Mouse (Mus musculus): ENCODE measurements around the gene Pkib. TPM values are rescaled to one million over a fixed set of nuclear protein-coding genes. Genes with fewer than 3 reads are reported as not detected.

The Pkib gene
- 10 to 100 TPM; 14.4 to 17.1 TPM for total RNA-seq (2021)

DNA sequence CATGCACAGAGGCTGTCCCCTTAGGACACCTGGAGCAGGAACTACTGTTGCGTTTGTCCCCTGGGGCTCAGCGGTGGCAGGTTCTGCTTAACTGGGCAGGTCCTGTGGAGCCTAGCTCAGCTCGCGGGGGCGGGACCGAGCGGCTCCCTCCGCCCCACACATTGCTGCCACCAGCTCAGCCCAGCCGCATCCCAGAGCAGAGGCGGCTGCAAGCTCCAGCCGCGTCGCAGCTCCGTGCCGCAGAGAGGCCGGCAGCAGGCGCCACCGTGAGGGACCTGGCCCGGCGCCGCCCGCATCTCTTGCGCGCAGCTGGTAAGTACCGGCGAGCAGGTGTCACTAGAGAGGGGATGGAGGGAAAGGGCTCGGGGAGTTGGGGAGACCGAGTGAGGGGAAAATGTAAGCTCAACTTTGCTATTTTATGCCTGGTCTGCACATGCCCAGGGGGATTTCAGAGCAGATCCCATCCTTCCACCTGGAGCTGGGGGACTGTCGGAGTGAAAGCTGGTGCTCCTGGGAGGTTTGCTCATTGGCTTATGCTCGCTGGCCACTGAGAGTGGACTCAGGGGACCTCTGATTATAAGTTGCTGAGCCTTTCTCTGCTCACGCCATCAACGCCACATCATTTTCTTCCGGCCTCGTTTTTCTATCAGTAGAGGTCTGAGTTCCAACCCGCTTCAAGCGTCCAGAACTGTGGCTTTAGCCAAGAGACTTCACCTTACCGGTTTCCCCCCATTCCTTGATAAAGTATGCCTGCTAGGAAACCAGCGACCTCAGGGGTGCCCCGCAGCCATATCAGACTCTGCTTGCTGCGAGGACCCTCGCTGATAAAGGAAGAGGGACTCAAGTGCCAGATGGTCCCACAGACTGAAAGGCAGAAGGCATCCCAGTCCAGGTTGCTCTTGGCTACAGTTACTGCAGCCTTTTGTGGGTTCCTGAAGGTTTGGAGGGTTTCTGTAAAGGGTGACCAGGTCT lies at the start of gene Pkib:
TSS of gene Pkib (plus strand) at position 86 of the 972 bp plus-strand sequence.
- peak; percentile 70 to 73 for DNase-seq (ENCODE audit: low spot score in 2 of 2)
- intact Hi-C loops (cut with DNase I), result loop anchor here (5.0 kb wide), 1 partner anchor 100 kb away; the partner anchor contains the start of gene Serinc1

DNA sequence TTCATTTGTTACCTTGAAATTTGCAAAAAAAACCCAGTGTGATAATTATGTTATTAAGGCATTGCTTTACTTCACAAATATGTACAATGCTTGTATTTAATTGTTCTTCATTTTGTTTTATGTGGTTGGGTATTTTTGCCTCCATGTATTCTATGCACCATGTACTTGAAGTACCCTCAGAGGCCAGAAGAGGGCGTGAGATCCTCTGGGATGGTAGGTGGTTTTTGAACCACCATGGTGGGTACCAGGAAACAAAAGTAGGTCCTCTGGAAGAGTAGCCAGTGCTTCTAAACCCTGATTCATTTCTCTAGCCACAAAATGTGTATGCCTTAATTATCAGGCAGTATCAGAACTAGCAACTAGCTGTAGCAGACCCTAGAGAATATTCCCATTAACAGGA lies 47.9 kb upstream of the Pkib start:
- DNase-seq (ENCODE audit: low spot score in 2 of 2), result no peak
- intact Hi-C loops (cut with DNase I), result no loop called here

DNA sequence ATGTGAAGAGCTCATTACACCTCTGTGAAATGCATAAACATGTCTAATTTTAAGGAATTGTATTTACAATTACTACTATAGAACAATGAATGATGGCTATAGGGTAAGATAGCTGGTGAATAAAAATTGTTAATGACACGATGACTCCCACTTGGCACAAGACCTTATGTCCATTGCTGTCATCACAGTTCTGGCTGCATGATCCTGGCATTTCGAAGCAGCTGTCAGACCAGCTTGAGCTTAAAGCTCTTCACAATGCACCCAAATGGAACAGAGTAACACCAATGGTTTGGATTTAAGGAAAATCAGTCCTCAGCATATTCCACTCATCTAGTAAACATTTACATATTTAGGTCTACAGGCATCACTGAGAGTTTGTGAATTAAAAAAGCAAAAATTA lies 37.5 kb upstream of the Pkib start:
- intact Hi-C loops (cut with DNase I), result no loop called here
- no peak for DNase-seq (ENCODE audit: low spot score in 2 of 2)

DNA sequence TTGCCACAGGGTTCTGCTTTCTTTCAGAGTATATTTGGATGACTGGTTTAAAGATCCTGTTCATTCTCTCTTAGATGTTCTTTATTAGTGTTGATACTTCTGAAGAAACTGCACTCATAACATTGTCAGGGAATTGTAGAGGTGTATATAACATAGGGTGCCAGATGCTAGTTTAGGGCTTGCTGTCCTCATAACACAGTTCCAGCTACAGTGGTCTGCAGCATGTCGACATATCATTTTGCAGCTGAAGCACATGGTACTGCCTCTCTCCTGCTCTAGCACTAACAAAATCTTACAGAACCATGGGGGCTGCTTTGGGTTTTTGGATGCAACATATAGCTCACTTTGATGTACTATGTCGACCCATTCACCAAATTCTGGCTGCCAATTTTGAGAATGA lies 34.6 kb upstream of the Pkib start:
- intact Hi-C loops (cut with DNase I), result no loop called here
- no peak for DNase-seq (ENCODE audit: low spot score in 2 of 2)

DNA sequence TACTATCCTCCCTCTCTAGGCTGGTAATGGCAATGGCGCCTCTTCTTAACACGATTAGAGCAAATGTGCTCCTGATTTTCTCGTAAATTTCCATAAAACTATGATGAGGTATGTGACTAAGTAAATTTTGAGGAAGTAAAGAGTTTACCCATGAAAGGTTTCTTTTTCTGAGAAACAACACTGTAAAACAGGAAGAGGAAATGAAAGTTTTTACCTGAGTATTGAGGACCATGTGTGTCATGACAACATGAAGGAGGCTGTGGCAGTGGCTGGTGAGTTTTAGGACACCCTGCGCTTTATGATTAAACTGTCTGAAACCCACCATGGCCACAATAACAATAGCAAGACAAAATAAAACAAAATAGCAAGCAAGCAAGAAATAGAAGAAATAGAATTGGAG lies 28.8 kb upstream of the Pkib start:
- intact Hi-C loops (cut with DNase I), result no loop called here
- no peak for DNase-seq (ENCODE audit: low spot score in 2 of 2)

DNA sequence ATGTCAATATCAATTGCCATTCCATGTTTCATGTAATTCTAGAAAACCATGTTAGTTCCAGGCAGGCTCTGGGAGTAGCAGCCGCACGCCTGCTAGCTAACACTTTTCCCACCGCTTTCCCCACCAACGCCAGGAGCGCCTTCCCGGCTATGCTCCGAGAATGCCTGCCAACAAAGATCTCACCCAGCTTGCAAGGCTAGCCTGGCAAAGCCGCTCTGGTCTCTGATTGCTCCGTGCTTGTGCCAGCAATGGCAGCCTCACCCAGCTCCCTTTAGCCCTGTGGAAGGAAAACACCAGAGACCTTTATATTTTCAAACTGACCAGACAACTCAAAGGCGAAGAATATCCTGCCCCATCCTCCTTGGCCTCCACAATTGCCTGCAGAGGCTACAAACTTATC lies 8.5 kb upstream of the Pkib start:
- peak in 1 of 2 experiments; percentile 5 for DNase-seq (ENCODE audit: low spot score in 2 of 2)

DNA sequence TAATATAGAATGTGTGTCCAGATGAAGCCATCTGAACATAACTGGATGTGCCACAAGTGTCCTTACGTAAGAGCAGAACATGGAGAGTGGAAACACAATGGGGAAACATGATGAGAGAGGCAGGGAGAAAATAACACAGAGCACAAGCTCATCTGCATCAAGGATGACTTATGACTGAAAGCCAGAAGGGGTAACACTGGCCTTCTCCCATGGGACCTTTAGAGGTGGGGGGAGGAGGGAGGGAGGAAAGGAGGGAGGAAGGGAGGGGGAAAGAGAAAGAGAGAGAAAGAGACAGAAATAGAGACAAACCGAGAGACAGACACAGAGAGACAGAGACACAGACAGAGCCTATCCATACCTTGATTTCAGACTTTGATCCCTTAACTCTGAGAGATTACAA lies 4.0 kb upstream of the Pkib start:
- intact Hi-C loops (cut with DNase I), result no loop called here
- DNase-seq (ENCODE audit: low spot score in 2 of 2), result no peak

More for the DNA sequence above, 8.5 kb upstream of the Pkib start:
- intact Hi-C loops (cut with DNase I), result no loop called here

DNA sequence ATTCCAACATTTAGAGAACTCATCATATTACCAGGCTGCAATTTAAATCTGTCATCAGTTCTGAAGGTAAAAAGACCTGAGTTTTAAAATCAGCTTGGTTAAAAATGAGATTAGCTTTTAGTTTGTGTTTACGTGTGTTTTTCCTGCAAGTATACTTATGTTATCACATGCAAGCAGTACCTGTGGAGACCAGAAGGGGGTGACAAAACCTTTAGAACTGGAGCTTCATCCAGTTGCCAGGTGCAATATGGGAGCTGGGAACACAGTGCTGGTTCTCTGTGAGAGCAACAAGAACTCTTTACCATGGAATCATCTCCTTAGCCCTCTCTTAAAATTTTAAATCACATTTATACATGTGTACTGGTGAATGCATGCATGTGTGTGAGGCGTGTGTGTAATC lies 1.2 kb upstream of the Pkib start:
- DNase-seq (ENCODE audit: low spot score in 2 of 2), result no peak
- intact Hi-C loops (cut with DNase I), result loop anchor here (5.0 kb wide), 1 partner anchor 98 kb away; the partner anchor contains the start of gene Serinc1

DNA sequence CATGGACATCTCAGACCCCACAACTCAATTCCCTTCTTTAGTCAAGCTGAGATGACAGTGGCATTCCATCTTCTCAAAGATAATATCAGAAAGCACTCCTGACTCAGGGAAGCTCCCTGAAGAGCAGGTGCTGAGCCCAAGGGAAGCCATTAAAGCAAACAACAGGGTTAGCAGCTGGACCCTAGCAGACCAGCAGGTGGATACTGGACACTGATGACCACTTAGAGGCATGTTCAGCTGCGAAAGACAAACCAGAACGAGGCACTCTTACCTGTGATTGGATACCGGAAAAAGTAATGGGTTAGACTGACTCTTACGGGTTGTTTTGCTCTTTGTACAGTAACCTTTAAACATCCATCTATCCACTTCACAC lies 1.1 kb downstream of the Pkib start:
- intact Hi-C loops (cut with DNase I), result loop anchor here (5.0 kb wide), 1 partner anchor 101 kb away; the partner anchor contains the start of gene Serinc1
- no peak for DNase-seq (ENCODE audit: low spot score in 2 of 2)

DNA sequence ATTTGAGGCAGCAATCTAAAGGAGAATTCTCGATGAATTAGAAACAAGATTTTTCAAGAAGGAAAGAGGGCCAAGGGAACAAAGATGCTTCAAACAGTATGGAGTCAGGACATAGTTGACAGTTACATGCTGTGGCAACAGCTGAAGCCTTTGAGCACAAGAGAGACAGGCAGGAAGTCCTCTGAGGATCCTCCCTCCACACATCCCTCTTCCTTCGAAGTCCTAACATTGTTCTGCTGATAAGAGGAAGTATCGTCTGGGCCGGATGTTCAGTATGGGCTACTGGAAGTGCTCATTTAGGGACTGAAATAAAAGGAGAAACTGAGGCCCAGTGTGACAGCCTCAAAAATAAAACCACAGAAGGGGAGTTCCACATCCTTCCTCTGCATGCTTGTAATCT lies 5.2 kb downstream of the Pkib start:
- DNase-seq (ENCODE audit: low spot score in 2 of 2), result no peak
- intact Hi-C loops (cut with DNase I), result no loop called here

DNA sequence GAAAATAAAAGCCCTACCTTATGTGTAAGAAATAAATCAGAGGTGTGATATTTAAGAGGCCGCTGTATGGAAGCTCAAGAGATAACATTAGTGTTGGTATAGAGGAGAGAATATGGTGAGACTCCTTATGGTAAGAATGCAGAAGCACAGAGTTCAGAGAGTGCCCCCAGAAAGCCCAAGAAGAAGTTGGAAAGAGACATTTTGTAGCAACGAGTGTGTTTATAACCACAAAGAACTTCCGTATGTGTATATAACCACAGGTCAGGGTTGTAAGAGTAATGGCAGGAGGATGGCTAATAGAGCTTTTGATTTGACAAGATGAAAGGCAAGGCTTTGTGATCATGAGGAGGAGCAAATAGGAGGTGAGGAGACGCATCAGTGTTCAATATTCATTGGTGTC lies 6.5 kb downstream of the Pkib start:
- DNase-seq (ENCODE audit: low spot score in 2 of 2), result no peak
- intact Hi-C loops (cut with DNase I), result no loop called here

DNA sequence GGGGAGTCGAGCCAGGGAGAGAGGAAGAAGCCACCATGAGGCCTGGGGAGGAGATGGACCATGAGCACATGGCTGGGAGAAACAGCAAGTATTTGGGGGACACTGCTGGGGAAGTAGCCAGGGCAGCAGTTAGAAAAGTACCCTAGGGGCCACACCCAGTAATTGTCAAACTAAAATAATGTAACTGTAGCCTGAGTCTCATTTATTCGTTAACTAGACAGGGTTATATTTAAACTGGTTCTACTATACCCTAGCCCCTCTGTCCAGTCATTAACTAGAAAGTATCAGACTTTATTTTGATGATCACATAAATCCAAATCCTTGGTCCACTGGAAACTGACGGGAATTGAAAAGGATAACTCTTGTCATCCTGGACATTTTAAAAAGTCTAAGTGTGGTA lies 7.8 kb downstream of the Pkib start:
- DNase-seq (ENCODE audit: low spot score in 2 of 2), result no peak
- intact Hi-C loops (cut with DNase I), result no loop called here

DNA sequence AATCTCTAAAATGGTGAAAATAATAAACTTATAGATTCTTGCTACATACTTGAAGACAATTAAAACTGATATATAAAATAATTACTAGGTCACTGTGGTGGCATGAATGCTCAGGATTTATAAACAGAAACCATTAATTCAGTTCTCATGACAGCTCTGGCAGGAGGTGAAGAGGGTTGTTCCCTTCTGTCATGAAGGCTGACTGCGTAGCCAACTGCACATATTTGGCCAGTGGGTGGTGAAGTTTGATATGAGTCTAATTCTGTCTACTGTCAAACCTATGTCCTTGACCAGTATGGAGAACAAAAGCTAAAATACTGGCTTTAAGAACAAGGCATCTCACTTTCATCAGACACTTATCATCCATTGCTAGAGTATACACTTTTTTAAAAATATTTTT lies 21.5 kb downstream of the Pkib start:
- intact Hi-C loops (cut with DNase I), result no loop called here
- DNase-seq (ENCODE audit: low spot score in 2 of 2), result no peak

DNA sequence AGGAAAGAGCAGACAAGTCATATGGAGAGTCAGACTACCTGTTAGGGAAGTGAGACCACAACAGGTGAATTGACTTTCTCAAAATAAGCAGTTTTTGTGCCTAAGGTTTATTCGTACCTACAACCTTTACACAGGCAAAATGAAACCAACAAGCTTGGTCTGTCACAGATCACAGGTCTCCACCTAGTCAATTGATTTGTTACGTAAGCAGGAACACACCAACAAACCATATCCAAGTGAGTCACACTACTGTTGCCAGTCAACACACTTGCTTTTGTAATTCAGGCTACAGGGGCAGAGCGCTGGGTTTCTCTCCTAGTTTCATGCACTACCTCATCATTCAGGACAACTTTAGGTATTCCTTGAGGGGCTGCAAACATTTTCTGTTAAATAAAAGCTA lies 28.7 kb downstream of the Pkib start:
- intact Hi-C loops (cut with DNase I), result no loop called here
- DNase-seq (ENCODE audit: low spot score in 2 of 2), result no peak

DNA sequence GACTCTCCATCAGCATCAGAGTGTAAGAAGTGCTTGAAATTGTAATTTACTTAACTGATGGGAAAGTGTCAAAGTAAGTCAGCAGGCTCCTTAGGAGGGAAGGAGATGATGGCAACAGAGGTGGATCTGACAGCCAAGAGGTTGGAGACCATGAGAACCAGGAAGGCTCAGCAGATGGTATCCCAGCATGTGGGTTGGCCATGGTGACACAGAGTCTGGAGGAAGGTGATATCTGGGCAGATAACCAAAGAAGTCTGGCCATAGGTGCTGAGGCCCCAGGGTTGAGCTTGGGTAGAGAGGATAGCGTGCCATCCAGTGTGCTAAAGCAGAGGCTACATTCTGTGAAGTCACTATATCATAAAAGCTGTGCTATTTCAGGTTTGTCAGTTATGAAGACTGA lies 32.0 kb downstream of the Pkib start:
- no peak for DNase-seq (ENCODE audit: low spot score in 2 of 2)
- intact Hi-C loops (cut with DNase I), result no loop called here

DNA sequence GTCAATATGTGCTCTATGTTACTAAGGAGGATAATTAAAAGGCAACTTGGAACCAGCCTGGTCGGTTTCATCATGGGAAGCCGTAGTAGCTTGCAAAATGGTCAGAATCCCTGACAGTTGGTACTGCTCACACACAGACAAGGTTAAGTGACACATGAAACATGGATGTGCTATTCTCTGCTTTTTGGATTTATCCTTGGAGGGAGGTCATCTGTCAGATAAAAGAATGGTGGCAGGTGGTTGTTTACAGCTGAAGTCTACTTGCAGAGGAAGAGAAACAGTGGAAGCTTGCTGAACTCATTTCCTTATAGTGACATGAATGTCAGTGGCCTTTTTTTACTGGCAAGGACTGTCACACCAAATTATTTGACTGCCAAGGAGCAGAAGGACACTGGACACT lies 32.5 kb downstream of the Pkib start:
- intact Hi-C loops (cut with DNase I), result no loop called here
- DNase-seq (ENCODE audit: low spot score in 2 of 2), result no peak

DNA sequence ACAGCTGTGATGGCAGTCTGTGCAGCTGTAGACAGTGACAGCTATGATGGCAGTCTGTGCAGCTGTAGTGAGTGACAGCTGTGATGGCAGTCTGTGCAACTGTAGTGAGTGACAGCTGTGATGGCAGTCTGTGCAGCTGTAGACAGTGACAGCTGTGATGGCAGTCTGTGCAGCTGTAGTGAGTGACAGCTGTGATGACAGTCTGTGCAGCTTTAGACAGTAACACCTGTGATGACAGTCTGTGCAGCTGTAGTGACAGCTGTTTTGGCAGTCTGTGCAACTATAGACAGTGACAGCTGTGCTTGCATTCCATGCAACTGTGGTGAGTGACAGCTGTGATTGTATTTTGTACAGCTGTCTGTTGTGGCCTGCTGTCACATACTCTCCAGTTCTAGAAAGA lies 44.0 kb downstream of the Pkib start:
- intact Hi-C loops (cut with DNase I), result no loop called here
- no peak for DNase-seq (ENCODE audit: low spot score in 2 of 2)

DNA sequence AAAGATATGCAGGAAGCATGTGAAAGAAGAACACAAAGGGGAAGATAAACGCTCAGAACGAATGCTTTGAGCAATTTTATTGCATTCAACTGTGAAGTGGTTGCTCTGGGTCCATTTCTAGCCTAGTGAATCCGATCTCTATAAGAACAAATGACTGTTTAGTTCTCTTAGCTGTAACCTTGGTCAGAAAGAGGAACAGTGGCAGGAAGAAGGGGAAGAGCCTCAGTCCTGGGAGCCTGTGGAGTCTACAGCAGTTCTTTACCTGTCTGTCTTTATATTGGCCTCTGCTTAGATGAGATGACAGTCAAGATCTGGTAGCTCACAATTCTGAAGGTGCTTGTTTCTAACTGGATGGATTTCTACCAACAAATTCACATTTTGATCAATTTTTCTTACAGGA lies 56.2 kb downstream of the Pkib start:
- no peak for DNase-seq (ENCODE audit: low spot score in 2 of 2)
- intact Hi-C loops (cut with DNase I), result no loop called here

DNA sequence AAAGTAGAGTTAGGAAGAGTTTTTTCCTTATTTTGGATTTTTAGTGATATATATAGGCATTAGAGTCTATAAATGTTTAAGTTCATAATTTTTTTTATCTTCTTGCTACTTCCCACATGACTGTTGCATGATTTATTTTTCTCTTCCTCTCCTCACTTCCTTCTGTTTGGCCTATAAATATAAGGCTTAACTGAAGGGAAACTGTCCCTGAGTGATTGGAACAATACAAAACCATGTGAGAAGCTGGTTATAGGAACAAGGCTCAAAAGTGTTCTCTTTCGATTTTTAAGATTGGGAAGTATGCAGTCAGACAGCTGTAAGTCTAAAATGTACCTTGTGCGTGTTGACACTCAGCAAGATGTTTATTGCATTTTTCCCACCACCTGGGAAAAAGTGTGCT lies 58.4 kb downstream of the Pkib start:
- intact Hi-C loops (cut with DNase I), result no loop called here
- DNase-seq (ENCODE audit: low spot score in 2 of 2), result peak in 1 of 2 experiments; percentile 6

DNA sequence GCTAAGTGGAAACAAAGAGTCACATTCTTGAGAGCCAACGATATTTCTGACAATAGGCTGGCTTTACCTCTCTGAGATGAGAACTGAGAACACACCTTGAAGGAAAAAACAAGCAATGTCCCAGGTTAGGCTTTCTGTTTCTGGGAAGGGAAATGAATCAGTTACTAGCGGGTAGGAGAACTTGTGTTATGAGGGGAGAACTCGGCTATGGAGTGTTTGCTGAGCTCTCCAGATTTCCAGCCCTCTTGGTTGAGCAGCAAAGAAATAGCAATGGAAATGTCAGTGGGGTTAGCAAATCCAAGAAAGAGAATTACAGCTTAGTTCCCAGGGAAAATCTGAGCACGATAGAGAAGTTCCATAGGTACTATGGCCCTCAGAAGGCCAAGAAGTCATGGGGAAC lies 70.5 kb downstream of the Pkib start:
- intact Hi-C loops (cut with DNase I), result no loop called here
- DNase-seq (ENCODE audit: low spot score in 2 of 2), result no peak

DNA sequence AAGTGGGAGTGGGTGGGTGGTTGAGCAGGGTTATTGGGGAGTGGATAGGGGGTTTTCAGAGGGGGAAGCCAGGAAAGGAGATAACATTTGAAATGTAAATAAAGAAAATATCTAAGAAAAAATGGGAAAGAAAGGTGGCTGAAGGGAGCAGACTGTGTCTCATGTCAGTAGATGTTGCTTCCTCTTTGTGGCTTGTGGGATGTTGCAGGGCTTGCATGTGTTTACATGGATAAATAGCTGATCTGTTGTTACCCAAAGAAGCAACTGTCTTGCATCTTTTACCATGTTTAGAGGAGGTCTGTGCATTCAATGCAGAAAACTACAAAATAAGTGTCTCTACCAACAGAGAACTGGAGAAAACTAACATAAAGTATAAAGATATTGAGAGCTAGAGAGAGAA lies 89.3 kb downstream of the Pkib start:
- DNase-seq (ENCODE audit: low spot score in 2 of 2), result no peak
- intact Hi-C loops (cut with DNase I), result no loop called here

Data from left cerebral cortex, postnatal 25 days (tissue).